Comparison of ENCODE assay signal across 23 mouse cellular contexts in genomic region chr6:30005851-30006250, GRCm38 (mm10). TPM values are rescaled to one million over a fixed set of nuclear protein-coding genes. Genes with fewer than 3 reads are reported as not detected.
DNase-seq lines count a peak whose midpoint lies in the region; ATAC-seq and TF ChIP-seq lines count a peak whose summit lies in the region.
"Had no signal": no experiment of that assay in that cellular context is flagged by ENCODE, and none has a peak within 500 bp of the region (broad histone marks: within the 10 kb centered on the region; RNA-seq: fewer than 3 reads in every experiment).

No protein-coding gene starts in this region.

- H3K4me3 ChIP-seq in CH12.LX (replicated peaks in 1 of 3; ENCODE audit: low read depth in 2 of 3, low read length in 2 of 3, poor library complexity in 1 of 3), result no peak overlapping the region
- no peak overlapping the region for H3K4me3 ChIP-seq in ES-E14 (ENCODE audit: insufficient read depth in 1 of 2, low read depth in 1 of 2, low read length in 2 of 2, poor library complexity in 1 of 2, severe bottlenecking in 1 of 2)
- H3K4me3 ChIP-seq in MEL (ENCODE audit: control insufficient read depth in 1 of 2, insufficient read depth in 1 of 2, low read depth in 2 of 2, low read length in 2 of 2), result no peak overlapping the region
- H3K4me3 ChIP-seq in forebrain, embryonic 12.5 days (replicated peaks), result no peak overlapping the region

- WGBS in forebrain, embryonic 12.5 days, result 85% methylated on average over 1 of the region's 1 CpGs

- H3K4me1 ChIP-seq in CH12.LX (ENCODE audit: control insufficient read depth in 1 of 2, insufficient read depth in 2 of 2) (peaks cover 0 to 4% of the 10 kb centered on the region in 2 experiments; a peak in 2 of 4 replicates), ES-E14 (ENCODE audit: control insufficient read depth in 2 of 2, insufficient read depth in 2 of 2, low read length in 2 of 2, poor library complexity in 1 of 2) (no peaks in the 10 kb centered on the region), MEL (ENCODE audit: control insufficient read depth in 1 of 2, insufficient read depth in 2 of 2, low read length in 2 of 2) (no peaks in the 10 kb centered on the region; a peak in 1 of 4 replicates)
- no peaks in the 10 kb centered on the region for H3K4me1 ChIP-seq in forebrain, embryonic 12.5 days

- TF ChIP-seq RAD21 in CH12.LX (IDR thresholded peaks at IDR 0.05; ENCODE audit: low read depth, low read length), result no peak
- TF ChIP-seq RAD21 in MEL (IDR thresholded peaks at IDR 0.05; ENCODE audit: low read depth, low read length), result no peak

- dilution Hi-C loops in CH12.LX (cut with MboI; ENCODE audit: extremely low pct_ligation_motif_present, extremely low pct_unique_long_range_greater_than_20kb, low sequenced_read_pairs), result no loop called here

- H3K36me3 ChIP-seq in CH12.LX (replicated peaks in 1 of 2; ENCODE audit: control insufficient read depth in 1 of 2, insufficient read depth in 1 of 2, low read length in 1 of 2), result no peaks in the 10 kb centered on the region
- H3K36me3 ChIP-seq in ES-E14 (ENCODE audit: control insufficient read depth, insufficient read depth, low read length, poor library complexity, severe bottlenecking), result no peaks in the 10 kb centered on the region
- no peaks in the 10 kb centered on the region; a peak in 1 of 4 replicates for H3K36me3 ChIP-seq in MEL (ENCODE audit: control insufficient read depth in 1 of 2, insufficient read depth in 2 of 2, low read length in 2 of 2)
- no peaks in the 10 kb centered on the region for H3K36me3 ChIP-seq in forebrain, embryonic 12.5 days (replicated peaks)
- H3K36me3 ChIP-seq: G1E had no signal

- no peak for DNase-seq in CH12.LX (ENCODE audit: extremely low read depth)
- no peak for DNase-seq in ES-E14 (ENCODE audit: low read depth, low spot score)
- no peak for DNase-seq in MEL (ENCODE audit: low read depth, low spot score)
- no peak for DNase-seq in gastrocnemius, postnatal 25 days
- DNase-seq in lung, postnatal 10 days, result no peak
- DNase-seq: adrenal gland, adult 2 months; adrenal gland, adult 8-10 months; adrenal gland, postnatal 10 days; adrenal gland, postnatal 14 days; adrenal gland, postnatal 25 days; adrenal gland, postnatal 36 days; B cell, adult 2 months; cerebellum, adult 11 months; cerebellum, adult 11-12 months; cerebellum, adult 18-20 months; cerebellum, adult 2 months; cerebellum, adult 8-10 months; cerebellum, adult 9-10 months had no signal

- H3K27ac ChIP-seq in CH12.LX (ENCODE audit: insufficient read depth, low read depth) (no peak overlapping the region), ES-E14 (ENCODE audit: insufficient read depth, low read depth, low read length, poor library complexity, severe bottlenecking) (no peak overlapping the region), MEL (ENCODE audit: control insufficient read depth, low read depth, low read length) (no peak overlapping the region)
- H3K27ac ChIP-seq in forebrain, embryonic 12.5 days, result no peak overlapping the region

- TF ChIP-seq POLR2A in CH12.LX (IDR thresholded peaks at IDR 0.05; ENCODE audit: low read depth, low read length) (no peak), MEL (IDR thresholded peaks at IDR 0.05; ENCODE audit: control insufficient read depth in 1 of 2, insufficient read depth in 1 of 2, low read depth in 1 of 2, low read length in 2 of 2, poor library complexity in 1 of 2) (no peak)

- H3K79me2 ChIP-seq in CH12.LX (replicated peaks; ENCODE audit: control insufficient read depth, extremely low read depth, insufficient read depth, poor library complexity, severe bottlenecking) (no peaks in the 10 kb centered on the region), MEL (ENCODE audit: control insufficient read depth, insufficient read depth, low read length, poor library complexity) (no peaks in the 10 kb centered on the region)

- H3K9ac ChIP-seq in CH12.LX (ENCODE audit: insufficient read depth, low read depth) (no peak overlapping the region), ES-E14 (ENCODE audit: insufficient read depth, low read depth, low read length, poor library complexity, severe bottlenecking) (no peak overlapping the region), MEL (ENCODE audit: control insufficient read depth, low read depth, low read length, poor library complexity, severe bottlenecking) (no peak overlapping the region)
- no peak overlapping the region for H3K9ac ChIP-seq in forebrain, embryonic 12.5 days

- in situ Hi-C loops in CH12.LX (cut with MboI; ENCODE audit: low pct_ligation_motif_present, low pct_unique_long_range_greater_than_20kb, low sequenced_read_pairs) (no loop called here), ES-E14 (cut with MboI; ENCODE audit: low sequenced_read_pairs in 2 of 2, unreplicated experiment in 2 of 2) (no loop called here)

- TF ChIP-seq CTCF in CH12.LX (conservative IDR thresholded peaks at IDR 0.05 in 1 of 2, IDR thresholded peaks at IDR 0.05 in 1 of 2; ENCODE audit: low read depth in 2 of 2, low read length in 2 of 2) (no peak), MEL (IDR thresholded peaks at IDR 0.05 in 2 of 3, conservative IDR thresholded peaks at IDR 0.05 in 1 of 3; ENCODE audit: control insufficient read depth in 1 of 3, insufficient read depth in 1 of 3, low read depth in 2 of 3, low read length in 3 of 3, poor library complexity in 1 of 3, severe bottlenecking in 1 of 3) (no peak)

- no peak overlapping the region for H3K4me2 ChIP-seq in CH12.LX (ENCODE audit: insufficient read depth, low read depth, poor library complexity, severe bottlenecking)
- no peak overlapping the region for H3K4me2 ChIP-seq in forebrain, embryonic 12.5 days

- no peak for ATAC-seq in forebrain, embryonic 12.5 days (ENCODE audit: low FRiP score)
- ATAC-seq: activated CD4-positive, CD25-positive, alpha-beta regulatory T cell, adult 4 months; CD4-positive, CD25-positive, alpha-beta regulatory T cell, adult 4 months; Patski had no signal

- H3K9me3 ChIP-seq in CH12.LX (replicated peaks; ENCODE audit: low read length), result no peaks in the 10 kb centered on the region
- H3K9me3 ChIP-seq in ES-E14 (ENCODE audit: control insufficient read depth, insufficient read depth, low read depth, low read length), result no peaks in the 10 kb centered on the region
- no peaks in the 10 kb centered on the region for H3K9me3 ChIP-seq in MEL (replicated peaks; ENCODE audit: insufficient read depth, low read length)
- H3K9me3 ChIP-seq in forebrain, embryonic 12.5 days, result no peaks in the 10 kb centered on the region
- H3K9me3 ChIP-seq: G1E had no signal

- H3K27me3 ChIP-seq in CH12.LX (replicated peaks) (no peaks in the 10 kb centered on the region), MEL (ENCODE audit: control insufficient read depth in 1 of 2, insufficient read depth in 2 of 2, low read length in 2 of 2) (no peaks in the 10 kb centered on the region)
- no peaks in the 10 kb centered on the region for H3K27me3 ChIP-seq in forebrain, embryonic 12.5 days
- H3K27me3 ChIP-seq: Patski had no signal

- TF ChIP-seq EP300 in CH12.LX (IDR thresholded peaks at IDR 0.05; ENCODE audit: low read length) (no peak), MEL (IDR thresholded peaks at IDR 0.05; ENCODE audit: low read depth in 1 of 2, low read length in 2 of 2) (no peak)

TF ChIP-seq in CH12.LX, 34 proteins besides CTCF, POLR2A, EP300 and RAD21:
- TF ChIP-seq ZNF384 (IDR thresholded peaks at IDR 0.05; ENCODE audit: low read depth, low read length), result no peak
- TF ChIP-seq SIN3A (IDR thresholded peaks at IDR 0.05; ENCODE audit: low read length), result no peak
- TF ChIP-seq MAFK (IDR thresholded peaks at IDR 0.05; ENCODE audit: insufficient replicate concordance, low read length), result peak; percentile 79
- no peak for TF ChIP-seq MYC (IDR thresholded peaks at IDR 0.05; ENCODE audit: low read depth, low read length)
TF ChIP-seq in CH12.LX: peak in this region for 1.

TF ChIP-seq in ES-E14, 5 proteins besides CTCF, POLR2A, EP300 and RAD21:
- TF ChIP-seq ZC3H11A (IDR thresholded peaks at IDR 0.05; ENCODE audit: borderline replicate concordance, low read depth, low read length) (no peak), MAFK (IDR thresholded peaks at IDR 0.05; ENCODE audit: insufficient read depth, low read depth, low read length) (peak; percentile 76), CHD2 (IDR thresholded peaks at IDR 0.05; ENCODE audit: low read depth, low read length) (no peak), ZNF384 (IDR thresholded peaks at IDR 0.05; ENCODE audit: low read depth, low read length) (no peak), HCFC1 (IDR thresholded peaks at IDR 0.05; ENCODE audit: borderline replicate concordance, insufficient read depth, low read length) (no peak)

TF ChIP-seq in MEL, 35 proteins besides CTCF, POLR2A, EP300 and RAD21:
- TF ChIP-seq SMC3 (IDR thresholded peaks at IDR 0.05; ENCODE audit: low read depth, low read length) (no peak), MAFK (IDR thresholded peaks at IDR 0.05; ENCODE audit: borderline replicate concordance, low read depth, low read length) (peak; percentile 45; the same call in 1 of the 2 replicates)

RNA-seq across cellular contexts. Expression of gene Nrf1, which starts 41.9 kb away (rescaled TPM):
- total RNA-seq in CH12.LX (2012; rRNA removed) (51.3 and 58.8 TPM in 2 replicates), CH12.LX (2014; rRNA removed) (62.9 and 74.6 TPM in 2 replicates), ES-E14 (2012; rRNA removed) (81.6 and 86.5 TPM in 2 replicates), MEL (2012; rRNA removed) (60.4 and 65.2 TPM in 2 replicates)
- polyA plus RNA-seq in CH12.LX (2012; ENCODE audit: insufficient read length, low read depth) (41.3 and 43.6 TPM in 2 replicates), MEL (2012; ENCODE audit: insufficient read depth in 1 of 2, insufficient read length in 2 of 2, low read depth in 1 of 2, low replicate concordance in 2 of 2, missing spikeins in 1 of 2) (10 to 100 TPM; 56.5 to 93.7 TPM)
- total RNA-seq in gastrocnemius, postnatal 25 days (2021), result 10 to 100 TPM in 1 of 2 experiments, 1 to 10 TPM in 1; 9.0 to 11.6 TPM
- polyA plus RNA-seq in forebrain, embryonic 12.5 days (2016; fragmentation: Nextera tagmentation; extraction: Ambion mirVana), result 82.4 and 83.4 TPM in 2 replicates

Comparison
In these comparisons a context has a peak if more than half of its experiments do, and no peak if none do; other contexts are left out.
1. Of the 35 proteins assayed by ChIP-seq in both MEL and CH12.LX: peak only in MEL: none; only in CH12.LX: none; in both: MAFK; in neither: 34.